Mouse (Mus musculus) megakaryocyte, embryonic 14.5 days (primary cell): ENCODE measurements around the gene Rnf208. TPM values are rescaled to one million over a fixed set of nuclear protein-coding genes. Genes with fewer than 3 reads are reported as not detected.
A peak's percentile ranks its signal among the peaks of the same experiment; 100 is the strongest.

Source experiments
- H3K27me3 ChIP-seq: replicated peaks from 2 replicates; pipeline ENCODE3; 2012; ENCODE audit warnings: inconsistent platforms
- H3K36me3 ChIP-seq: replicated peaks from 2 replicates; pipeline ENCODE3; 2012; ENCODE audit warnings: low read length, inconsistent platforms, mixed read lengths
- H3K4me1 ChIP-seq: 2 replicates; pipeline ENCODE4 v1.6.1; 2012; ENCODE audit warnings: inconsistent platforms
- H3K4me3 ChIP-seq: replicated peaks from 2 replicates; pipeline ENCODE3; 2012; ENCODE audit warnings: moderate library complexity, mild to moderate bottlenecking, inconsistent platforms
- H3K9me3 ChIP-seq: 2 replicates; pipeline ENCODE4 v1.6.1; 2012; ENCODE audit warnings: inconsistent platforms
- FLI1 ChIP-seq: IDR thresholded peaks from 2 replicates; pipeline ENCODE4 v1.6.1; 2012; ENCODE audit warnings: low read length, inconsistent platforms, mixed read lengths
- GATA1 ChIP-seq: IDR thresholded peaks from 3 replicates; pipeline ENCODE4 v1.6.1; 2012; ENCODE audit warnings: mixed read lengths, low read length, inconsistent platforms, borderline replicate concordance
- polyA plus RNA-seq: library from polyadenylated mRNA; stranded (reverse); fragments of >175 nt; gene quantifications from 2 replicates; pipeline ENCODE4 v1.2.3, GENCODE M21; 2012; ENCODE audit warnings: low replicate concordance; ENCODE audit not compliant: insufficient read depth

Rnf208 gene
- polyA plus RNA-seq, 1 experiment = 3.8 TPM

GRCm38 (mm10) chr2:25223681-25224491 lies 18.2 kb upstream of the Rnf208 start:
- H3K27me3 ChIP-seq = no peaks in the 10 kb centered on the region
- H3K4me3 ChIP-seq = peak overlapping the region; percentile 99
- peaks cover 75% of the 10 kb centered on the region for H3K4me1 ChIP-seq
- 0 out of 3 replicates have a peak, but pooled peaks have one; percentile 10 for TF ChIP-seq GATA1
- no peak; the same call in 1 of the 2 replicates for TF ChIP-seq FLI1
- H3K9me3 ChIP-seq = 0 out of 2 replicates have a peak, but pooled peaks cover under 1% of the 10 kb centered on the region
- peaks cover 24% of the 10 kb centered on the region for H3K36me3 ChIP-seq

DNA sequence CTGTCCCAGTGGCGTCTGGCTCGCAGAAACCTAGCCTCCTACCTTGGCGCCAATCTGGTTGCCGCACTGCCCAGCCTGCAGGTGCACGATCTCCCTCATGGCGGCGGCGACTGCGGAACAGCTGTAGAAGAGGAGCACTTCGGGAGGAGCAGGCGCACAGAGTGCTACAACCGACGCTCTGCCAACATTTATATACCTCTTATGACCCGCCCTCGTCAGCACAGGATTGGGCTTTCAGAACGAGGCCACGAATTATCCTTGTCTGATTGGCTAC lies 17.6 kb upstream of the Rnf208 start, which contains the start of gene Tubb4b:
TSS of gene Tubb4b (minus strand) at position 211 of the 274 bp plus-strand sequence.
- Histone ChIP-seq H3K9me3 (no peaks in the 10 kb centered on the region), H3K27me3 (no peaks in the 10 kb centered on the region), H3K36me3 (peaks cover 24% of the 10 kb centered on the region), H3K4me3 (peak within 1 kb of the TSS; percentile 99), H3K4me1 (peaks cover 81% of the 10 kb centered on the region)
- TF ChIP-seq GATA1 = no peak
- no peak for TF ChIP-seq FLI1

DNA sequence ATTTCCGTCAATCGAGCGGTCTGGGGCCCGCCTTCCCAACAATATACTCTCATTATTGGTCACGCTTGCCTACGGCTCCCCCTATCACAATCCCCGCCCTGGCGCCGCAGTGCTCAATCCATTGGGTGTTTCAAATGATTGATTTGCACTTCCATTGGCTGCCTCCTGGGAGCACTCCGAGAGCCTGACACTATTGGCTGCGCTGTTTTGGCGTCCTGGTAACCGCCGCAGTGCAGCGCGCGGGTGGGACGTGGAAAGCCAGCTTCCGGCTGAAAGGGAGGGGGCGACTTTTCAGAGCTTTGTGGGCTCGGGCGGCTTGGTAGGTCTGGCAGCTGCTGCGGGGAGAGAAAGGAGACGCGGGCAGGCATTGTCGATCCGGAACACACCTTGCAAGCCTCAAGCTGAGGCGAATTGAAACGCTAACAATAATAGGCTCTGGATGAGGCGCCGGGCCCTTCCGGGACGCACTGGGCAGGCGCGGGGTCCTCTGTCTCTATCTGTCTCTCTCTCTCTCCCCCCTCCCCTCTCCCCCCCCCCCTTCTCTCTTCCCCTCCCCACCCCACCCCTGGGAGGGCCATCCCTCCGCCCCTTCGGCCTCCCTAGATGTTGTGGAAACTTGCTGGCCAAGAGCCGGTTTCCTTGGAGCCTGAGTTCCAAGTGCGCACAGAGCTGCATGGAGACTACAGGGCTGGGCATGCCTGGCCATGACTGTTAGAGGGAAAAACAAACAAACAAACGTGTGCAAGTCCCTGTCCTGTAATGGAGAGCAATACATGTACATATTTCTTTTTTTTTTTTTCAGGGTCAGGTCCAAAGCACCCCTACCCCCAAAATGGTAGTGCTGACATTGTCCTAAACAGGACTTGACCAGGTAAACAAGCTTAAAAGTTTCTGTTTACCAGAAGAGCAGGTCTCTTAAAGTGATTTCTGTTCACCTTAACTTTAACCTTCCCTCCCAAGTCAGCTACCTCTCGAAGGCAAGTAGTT lies 17.0 kb upstream of the Rnf208 start:
- H3K9me3 ChIP-seq = no peaks in the 10 kb centered on the region
- peak overlapping the region; percentile 99 for H3K4me3 ChIP-seq
- peaks cover 24% of the 10 kb centered on the region for H3K36me3 ChIP-seq
- no peak for TF ChIP-seq FLI1
- TF ChIP-seq GATA1 = no peak
- no peaks in the 10 kb centered on the region for H3K27me3 ChIP-seq
- H3K4me1 ChIP-seq = peaks cover 80% of the 10 kb centered on the region

- Histone ChIP-seq H3K27me3 (peaks cover 6% of the 10 kb centered on the region), H3K4me3 (peak overlapping the region; percentile 99), H3K36me3 (peaks cover 24% of the 10 kb centered on the region), H3K4me1 (peaks cover 73% of the 10 kb centered on the region), H3K9me3 (no peaks in the 10 kb centered on the region)
- no peak for TF ChIP-seq GATA1
- no peak for TF ChIP-seq FLI1
These were observed 16.2 kb upstream of the Rnf208 start for GRCm38 (mm10) chr2:25225811-25226379.

- Histone ChIP-seq H3K4me1 (peaks cover 72% of the 10 kb centered on the region), H3K4me3 (peak overlapping the region; percentile 76), H3K9me3 (no peaks in the 10 kb centered on the region), H3K27me3 (peaks cover 15% of the 10 kb centered on the region), H3K36me3 (peaks cover 15% of the 10 kb centered on the region)
- TF ChIP-seq FLI1 = no peak
- no peak for TF ChIP-seq GATA1
These were observed 15.2 kb upstream of the Rnf208 start for GRCm38 (mm10) chr2:25226864-25227263.

- H3K4me3 ChIP-seq = peak overlapping the region; percentile 90
These were observed 14.6 kb upstream of the Rnf208 start for GRCm38 (mm10) chr2:25227406-25227805.

DNA sequence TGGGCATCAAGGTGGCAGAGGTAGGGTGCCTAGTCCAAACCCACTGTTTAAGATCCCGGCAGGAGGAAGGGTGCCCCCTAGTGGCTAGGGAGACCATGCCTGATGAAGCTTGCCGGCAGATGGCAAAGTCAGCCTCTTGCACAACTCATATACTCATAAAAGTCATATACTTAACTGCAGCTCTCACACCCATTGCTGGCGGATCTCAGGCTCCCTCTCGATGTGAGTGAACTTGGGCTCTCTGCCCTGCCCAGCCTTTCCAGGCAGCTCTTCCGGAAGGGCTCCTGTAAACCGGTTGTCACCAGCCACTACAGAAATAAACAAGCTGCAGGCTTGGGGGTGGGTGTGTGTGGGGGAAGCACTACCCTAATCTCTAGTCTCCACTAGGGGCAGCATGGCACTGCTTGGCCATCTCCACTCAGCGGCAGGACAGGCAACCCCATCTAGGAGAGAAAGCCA lies 13.6 kb upstream of the Rnf208 start:
- no peak for TF ChIP-seq GATA1
- no peak for TF ChIP-seq FLI1
- Histone ChIP-seq H3K4me3 (peak overlapping the region; percentile 90), H3K9me3 (no peaks in the 10 kb centered on the region), H3K36me3 (peaks cover 6% of the 10 kb centered on the region), H3K4me1 (peaks cover 66% of the 10 kb centered on the region), H3K27me3 (peaks cover 30% of the 10 kb centered on the region)

More at GRCm38 (mm10) chr2:25227406-25227805, 14.6 kb upstream of the Rnf208 start:
- H3K36me3 ChIP-seq = peaks cover 10% of the 10 kb centered on the region
- H3K4me1 ChIP-seq = peaks cover 69% of the 10 kb centered on the region
- H3K9me3 ChIP-seq = no peaks in the 10 kb centered on the region
- TF ChIP-seq GATA1 (no peak), FLI1 (no peak)
- H3K27me3 ChIP-seq = peaks cover 19% of the 10 kb centered on the region

- Histone ChIP-seq H3K4me3 (peak overlapping the region; percentile 90), H3K27me3 (peaks cover 34% of the 10 kb centered on the region), H3K36me3 (no peaks in the 10 kb centered on the region), H3K9me3 (no peaks in the 10 kb centered on the region), H3K4me1 (peaks cover 67% of the 10 kb centered on the region)
- TF ChIP-seq FLI1 (no peak), GATA1 (no peak)
These were observed 13.0 kb upstream of the Rnf208 start for GRCm38 (mm10) chr2:25228995-25229530.

DNA sequence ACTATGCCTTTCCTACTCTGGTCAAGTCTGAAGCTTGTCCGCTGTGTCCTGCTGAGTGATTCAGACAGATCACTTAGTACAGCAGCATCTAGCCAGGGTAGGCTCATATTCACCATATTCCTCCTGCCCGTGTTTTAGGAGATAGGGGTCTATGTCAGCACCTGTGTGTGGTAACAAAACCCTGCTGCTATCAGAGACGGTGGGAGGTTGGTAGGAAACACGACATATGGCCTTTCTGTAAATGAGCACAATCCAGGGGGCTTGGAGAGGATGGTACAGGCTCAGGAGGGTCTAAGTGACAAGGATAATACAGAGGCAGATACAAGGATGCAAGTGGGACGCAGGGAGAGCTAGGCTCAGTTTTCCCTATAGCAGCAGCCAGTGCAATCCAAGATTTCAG lies 12.5 kb upstream of the Rnf208 start:
- H3K36me3 ChIP-seq = no peaks in the 10 kb centered on the region
- no peak for TF ChIP-seq FLI1
- no peak overlapping the region for H3K4me3 ChIP-seq
- H3K27me3 ChIP-seq = peaks cover 40% of the 10 kb centered on the region
- H3K9me3 ChIP-seq = no peaks in the 10 kb centered on the region
- peaks cover 70% of the 10 kb centered on the region for H3K4me1 ChIP-seq

DNA sequence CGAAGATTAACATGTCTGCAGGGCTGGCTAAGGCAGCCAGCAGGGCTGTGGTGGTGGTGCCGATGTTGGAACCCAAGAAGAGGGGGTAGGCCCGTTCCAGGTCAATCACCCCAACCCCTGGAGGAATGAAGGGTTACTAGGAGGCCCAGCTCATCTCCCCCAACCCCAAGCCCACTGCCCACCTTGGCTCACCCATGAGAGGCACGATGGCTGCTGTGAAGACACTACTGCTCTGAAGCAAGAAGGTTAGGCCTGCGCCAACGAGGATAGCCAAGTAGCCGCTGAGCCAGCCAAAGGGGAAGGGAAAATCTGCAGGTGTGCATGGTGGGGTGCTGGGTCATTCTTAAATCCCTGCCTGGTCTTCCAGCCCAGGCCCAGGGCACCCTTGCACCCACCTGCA lies 11.5 kb upstream of the Rnf208 start:
- Histone ChIP-seq H3K4me1 (peaks cover 66% of the 10 kb centered on the region), H3K9me3 (no peaks in the 10 kb centered on the region), H3K36me3 (no peaks in the 10 kb centered on the region), H3K27me3 (peaks cover 50% of the 10 kb centered on the region), H3K4me3 (no peak overlapping the region)
- TF ChIP-seq FLI1 (no peak), GATA1 (no peak)
